Mouse (Mus musculus) forebrain, embryonic 12.5 days (tissue): ENCODE measurements around the gene Chl1. TPM values are rescaled to one million over a fixed set of nuclear protein-coding genes. Genes with fewer than 3 reads are reported as not detected.

ENCODE experiments used
- ATAC-seq: fragments of 200-750 bp; cut with Nextera tagmentation; 2 replicates; pipeline ENCODE4 v1.8.0; 2017; ENCODE audit warnings: moderate TSS enrichment; ENCODE audit not compliant: low FRiP score
- H3K27ac ChIP-seq: fragments of 300-500 bp; sonication (generic); 2 replicates; pipeline ENCODE4 v1.5.1; 2016; ENCODE audit warnings: mild to moderate bottlenecking
- H3K27me3 ChIP-seq: fragments of 300-500 bp; sonication (generic); 2 replicates; pipeline ENCODE4 v1.6.1; 2016; ENCODE audit warnings: mild to moderate bottlenecking
- H3K36me3 ChIP-seq: fragments of 300-500 bp; sonication (generic); replicated peaks from 2 replicates; pipeline ENCODE4 v1.6.1; 2016; ENCODE audit warnings: mild to moderate bottlenecking
- H3K4me1 ChIP-seq: fragments of 300-500 bp; sonication (generic); 2 replicates; pipeline ENCODE4 v1.6.1; 2016
- H3K4me2 ChIP-seq: fragments of 300-500 bp; sonication (generic); 2 replicates; pipeline ENCODE4 v1.6.1; 2016; ENCODE audit warnings: mild to moderate bottlenecking, moderate library complexity
- H3K4me3 ChIP-seq: fragments of 300-500 bp; sonication (generic); replicated peaks from 2 replicates; pipeline ENCODE4 v1.5.1; 2016; ENCODE audit warnings: mild to moderate bottlenecking
- H3K9ac ChIP-seq: fragments of 300-500 bp; sonication (generic); 2 replicates; pipeline ENCODE4 v1.6.1; 2016; ENCODE audit warnings: mild to moderate bottlenecking
- H3K9me3 ChIP-seq: fragments of 300-500 bp; sonication (generic); 2 replicates; pipeline ENCODE4 v1.6.1; 2016
- WGBS: fragments of 180-500 bp; shearing (Covaris S2); methylation state at CpG from one replicate; pipeline ENCODE4 v1.1.7; 2016; 5-methylcytosine and 5-hydroxymethylcytosine counted together
- polyA plus RNA-seq: library from polyadenylated mRNA; unstranded; fragments of >200 nt; fragmentation: Nextera tagmentation; extraction: Ambion mirVana; gene quantifications from 2 replicates; pipeline ENCODE4 v1.2.1, GENCODE M21; 2016

Chl1 gene
- polyA plus RNA-seq, 1 experiment from 2014 or later = 22.9 TPM

DNA sequence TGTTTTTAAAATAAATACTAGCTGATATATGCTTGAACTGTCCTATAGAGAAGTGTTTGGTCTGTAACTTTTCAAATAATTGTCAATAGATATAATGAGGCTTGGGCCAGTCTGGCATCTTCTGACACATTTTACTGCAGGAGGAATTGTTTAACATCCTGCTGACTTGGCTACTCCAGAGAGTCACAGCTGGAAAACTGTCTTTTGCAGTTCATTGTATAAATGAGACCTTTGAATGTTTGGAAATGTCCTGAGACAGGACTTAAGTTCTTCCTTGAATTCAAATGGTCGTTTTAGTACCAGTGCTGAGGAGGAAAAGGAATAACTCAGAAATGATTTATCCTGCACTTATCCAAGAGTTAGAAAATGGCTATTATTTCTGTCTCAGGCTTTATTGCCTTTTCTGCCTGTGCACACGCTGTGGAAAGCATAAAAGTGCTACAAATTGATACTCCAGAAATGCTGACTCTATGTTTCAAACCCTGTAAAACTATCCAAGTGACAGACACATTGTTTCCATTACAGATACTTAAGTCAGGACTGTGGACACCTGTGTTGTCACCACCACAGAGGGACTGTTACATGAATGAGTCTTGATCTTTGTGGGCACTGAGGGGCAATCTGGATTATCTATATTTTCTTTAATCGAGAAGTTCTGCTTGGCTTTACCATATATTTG, 105.7 kb downstream of the Chl1 start:
- Histone ChIP-seq H3K27me3 (no peaks in the 10 kb centered on the region), H3K9me3 (no peaks in the 10 kb centered on the region), H3K4me3 (no peak overlapping the region), H3K36me3 (no peaks in the 10 kb centered on the region), H3K4me1 (peaks cover 4% of the 10 kb centered on the region), H3K9ac (no peak overlapping the region), H3K4me2 (no peak overlapping the region), H3K27ac (no peak overlapping the region)
- ATAC-seq = no peak
- 55% methylated on average over 3 of the region's 3 CpGs for WGBS

DNA sequence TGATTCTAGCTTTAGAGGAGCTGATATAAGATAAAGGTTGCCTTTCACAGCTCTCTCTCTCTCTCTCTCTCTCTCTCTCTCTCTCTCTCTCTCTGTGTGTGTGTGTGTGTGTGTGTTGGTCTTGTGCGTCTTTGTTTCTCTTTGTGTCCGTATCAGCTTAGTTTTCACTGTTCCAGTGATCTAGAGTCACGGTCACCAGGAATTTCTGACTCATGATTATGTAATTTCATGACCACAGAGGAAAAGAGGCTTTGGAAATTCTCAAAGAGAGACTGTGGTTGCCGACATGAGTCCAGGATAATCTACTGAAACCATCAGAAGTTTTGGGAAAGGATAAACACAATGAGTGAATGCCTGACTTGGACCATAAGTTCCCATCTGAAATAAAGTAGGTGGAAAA, 110.5 kb downstream of the Chl1 start:
- no peak overlapping the region for H3K4me3 ChIP-seq
- H3K9ac ChIP-seq = no peak overlapping the region
- no peak for ATAC-seq
- H3K9me3 ChIP-seq = no peaks in the 10 kb centered on the region
- H3K4me1 ChIP-seq = peaks cover 5% of the 10 kb centered on the region; the same call in 1 of the 2 replicates
- no peak overlapping the region for H3K27ac ChIP-seq
- H3K27me3 ChIP-seq = no peaks in the 10 kb centered on the region
- WGBS = 69% methylated on average over 4 of the region's 4 CpGs
- no peak overlapping the region for H3K4me2 ChIP-seq
- H3K36me3 ChIP-seq = no peaks in the 10 kb centered on the region

DNA sequence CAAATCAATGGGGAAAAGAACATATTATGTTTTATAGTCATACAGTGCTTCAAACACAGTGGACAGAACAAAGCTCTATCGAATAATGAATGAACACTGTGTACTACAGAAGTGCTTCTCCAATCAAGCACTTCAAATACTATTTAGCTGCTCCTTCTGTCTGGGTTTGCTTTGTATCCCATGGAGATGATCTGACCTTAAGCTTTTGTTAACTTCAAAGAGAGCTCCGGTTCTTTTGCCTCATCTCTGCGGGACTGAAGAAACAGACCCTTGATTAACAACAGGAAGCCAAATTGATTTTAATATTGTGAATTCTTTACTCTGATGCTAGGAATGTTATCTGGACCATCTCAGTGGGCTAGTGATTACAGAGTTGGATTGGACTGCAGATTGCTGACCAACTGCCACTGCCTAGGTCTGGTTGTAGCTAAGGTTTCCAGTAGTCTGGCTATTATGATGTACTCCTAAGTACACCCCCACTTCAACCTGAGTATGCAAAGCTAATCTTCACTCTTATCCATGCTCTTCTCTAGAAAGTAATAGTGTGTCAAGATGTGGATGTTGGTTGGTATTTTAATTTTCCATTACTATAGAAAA, 111.8 kb downstream of the Chl1 start:
- H3K27me3 ChIP-seq = no peaks in the 10 kb centered on the region
- peaks cover 5% of the 10 kb centered on the region; the same call in 1 of the 2 replicates for H3K4me1 ChIP-seq
- H3K27ac ChIP-seq = peak overlapping the region; percentile 46; the same call in 1 of the 2 replicates
- WGBS = 13% methylated on average over 3 of the region's 3 CpGs
- no peaks in the 10 kb centered on the region for H3K36me3 ChIP-seq
- H3K4me3 ChIP-seq = no peak overlapping the region
- ATAC-seq = peak; percentile 67
- no peak overlapping the region for H3K4me2 ChIP-seq
- no peak overlapping the region for H3K9ac ChIP-seq
- H3K9me3 ChIP-seq = no peaks in the 10 kb centered on the region

DNA sequence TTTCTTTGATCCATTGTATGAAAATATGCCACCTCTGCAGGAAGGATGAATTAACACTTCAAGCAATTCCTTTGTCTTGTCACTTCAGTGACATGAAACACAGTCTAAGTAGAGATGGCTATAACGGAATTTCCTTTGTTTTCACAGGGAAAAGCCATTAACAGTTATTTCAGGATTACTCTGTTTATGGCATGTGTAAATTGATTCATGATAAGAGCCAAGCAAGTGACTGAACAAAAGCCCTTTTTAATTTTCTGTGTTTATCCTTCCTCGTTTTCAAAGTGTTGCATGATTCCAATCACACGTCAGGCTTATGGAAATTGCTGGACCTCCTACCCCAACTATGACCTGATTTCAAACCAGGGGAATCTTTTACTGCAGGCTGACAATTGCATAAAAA, 122.5 kb downstream of the Chl1 start:
- no peak overlapping the region for H3K4me3 ChIP-seq
- no peaks in the 10 kb centered on the region for H3K36me3 ChIP-seq
- no peaks in the 10 kb centered on the region for H3K9me3 ChIP-seq
- 0 out of 2 replicates have a peak overlapping the region, but pooled peaks have one; percentile 2 for H3K27ac ChIP-seq
- WGBS = 43% methylated on average over 3 of the region's 3 CpGs
- H3K27me3 ChIP-seq = no peaks in the 10 kb centered on the region
- H3K9ac ChIP-seq = no peak overlapping the region
- 0 out of 2 replicates have a peak, but pooled peaks cover 5% of the 10 kb centered on the region for H3K4me1 ChIP-seq
- no peak overlapping the region for H3K4me2 ChIP-seq
- ATAC-seq = peak; percentile 51; the same call in 1 of the 2 replicates

DNA sequence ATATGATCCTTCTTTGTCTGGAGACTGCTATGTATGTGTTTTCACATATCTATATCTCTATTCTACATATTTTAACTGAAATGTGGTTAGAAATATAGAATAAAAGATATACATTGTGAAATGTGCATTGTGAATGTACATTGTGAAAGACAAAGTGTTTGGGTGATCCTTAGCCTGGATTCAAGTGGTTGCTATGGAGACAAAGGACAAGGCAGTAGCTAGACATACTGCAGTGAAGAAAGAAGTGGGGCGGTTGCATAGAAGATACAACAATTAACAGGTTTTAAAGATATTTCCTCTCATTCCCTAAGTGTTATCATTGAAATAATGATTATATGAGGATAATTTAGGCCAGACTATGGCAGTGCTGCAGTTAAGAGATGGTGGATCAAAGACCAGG, 146.4 kb downstream of the Chl1 start:
- WGBS = 45% methylated on average over 1 of the region's 1 CpGs
- H3K4me3 ChIP-seq = no peak overlapping the region
- no peak overlapping the region for H3K4me2 ChIP-seq
- ATAC-seq = peak; percentile 57; the same call in 1 of the 2 replicates
- H3K9me3 ChIP-seq = no peaks in the 10 kb centered on the region
- no peak overlapping the region for H3K9ac ChIP-seq
- no peak overlapping the region for H3K27ac ChIP-seq
- no peaks in the 10 kb centered on the region; the same call in 1 of the 2 replicates for H3K4me1 ChIP-seq
- H3K27me3 ChIP-seq = no peaks in the 10 kb centered on the region
- no peaks in the 10 kb centered on the region for H3K36me3 ChIP-seq

DNA sequence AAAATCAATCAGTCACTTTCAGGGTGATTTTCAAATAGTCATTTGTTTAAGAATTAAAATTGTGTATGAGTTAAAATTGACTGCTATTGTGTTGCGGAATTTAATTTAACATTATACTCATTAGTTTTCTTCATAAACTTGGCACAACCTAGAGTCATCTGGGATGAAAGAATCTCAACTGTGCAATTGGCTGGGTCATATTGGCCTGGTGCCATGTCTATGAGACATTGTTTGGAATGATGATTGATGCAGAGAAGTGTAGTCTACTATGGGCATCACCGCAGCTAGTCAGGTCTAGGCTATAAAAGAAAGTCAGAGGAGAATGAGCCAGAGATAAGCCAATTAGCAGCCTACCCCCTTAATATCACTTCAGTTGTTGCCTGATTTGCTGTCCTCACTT, 148.8 kb downstream of the Chl1 start:
- Histone ChIP-seq H3K27ac (no peak overlapping the region), H3K27me3 (no peaks in the 10 kb centered on the region), H3K9me3 (no peaks in the 10 kb centered on the region), H3K4me1 (no peaks in the 10 kb centered on the region; the same call in 1 of the 2 replicates), H3K4me3 (no peak overlapping the region), H3K9ac (no peak overlapping the region), H3K4me2 (no peak overlapping the region), H3K36me3 (no peaks in the 10 kb centered on the region)
- WGBS = 85% methylated on average over 2 of the region's 2 CpGs
- ATAC-seq = no peak

DNA sequence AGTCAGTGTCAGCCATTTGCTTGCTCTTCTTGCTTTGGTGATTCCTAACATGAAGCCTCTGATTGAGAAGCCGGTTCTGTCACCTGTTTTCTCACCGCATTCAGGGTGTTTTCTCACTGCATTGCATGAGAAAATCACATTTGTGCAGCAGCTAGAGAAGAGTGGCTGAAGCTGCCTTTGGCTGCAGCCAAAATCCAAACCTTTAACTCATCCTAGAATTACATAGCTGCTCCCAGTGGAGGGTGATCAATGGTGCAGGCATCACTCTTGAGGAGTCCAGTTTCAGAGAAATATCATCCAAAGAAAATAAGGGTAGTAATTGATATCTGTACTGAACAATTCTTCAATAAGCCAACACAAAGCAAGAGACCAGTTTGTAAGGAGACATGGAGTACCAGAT, 154.8 kb downstream of the Chl1 start:
- Histone ChIP-seq H3K27ac (no peak overlapping the region), H3K4me1 (no peaks in the 10 kb centered on the region), H3K36me3 (no peaks in the 10 kb centered on the region), H3K4me2 (no peak overlapping the region), H3K9ac (no peak overlapping the region), H3K27me3 (no peaks in the 10 kb centered on the region), H3K9me3 (no peaks in the 10 kb centered on the region), H3K4me3 (no peak overlapping the region)
- ATAC-seq = no peak
- WGBS = 92% methylated on average over 2 of the region's 2 CpGs

DNA sequence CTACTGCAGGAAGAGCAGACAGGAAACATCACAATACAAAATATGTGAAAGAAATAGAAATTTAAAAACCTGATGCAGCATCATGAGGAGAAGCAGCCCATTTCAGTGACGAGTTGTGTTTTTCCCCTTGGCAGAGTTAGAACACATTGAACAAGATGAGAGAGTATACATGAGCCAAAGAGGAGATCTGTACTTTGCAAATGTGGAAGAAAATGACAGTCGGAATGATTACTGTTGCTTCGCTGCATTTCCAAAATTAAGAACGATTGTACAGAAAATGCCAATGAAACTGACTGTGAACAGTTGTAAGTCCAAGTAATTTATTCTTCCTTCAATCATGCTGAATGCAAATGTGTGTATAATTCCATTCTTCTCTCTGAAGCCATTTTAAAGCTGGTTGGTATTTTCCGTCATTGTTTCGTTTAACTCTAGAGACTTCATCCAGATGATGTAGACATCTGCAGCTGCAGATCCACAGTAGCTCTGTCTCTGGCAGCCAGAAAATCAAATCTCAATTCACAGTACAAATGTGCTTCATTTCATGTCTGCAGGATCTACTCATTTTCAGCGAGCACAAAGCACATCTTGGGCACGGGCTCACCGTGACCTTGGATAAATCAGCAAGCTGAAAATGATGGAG, 155.4 kb downstream of the Chl1 start:
- 78% methylated on average over 9 of the region's 9 CpGs for WGBS
- H3K9me3 ChIP-seq = no peaks in the 10 kb centered on the region
- H3K36me3 ChIP-seq = no peaks in the 10 kb centered on the region
- H3K4me3 ChIP-seq = no peak overlapping the region
- H3K9ac ChIP-seq = no peak overlapping the region
- ATAC-seq = no peak
- H3K27me3 ChIP-seq = no peaks in the 10 kb centered on the region
- H3K4me2 ChIP-seq = no peak overlapping the region
- no peaks in the 10 kb centered on the region for H3K4me1 ChIP-seq
- no peak overlapping the region for H3K27ac ChIP-seq

DNA sequence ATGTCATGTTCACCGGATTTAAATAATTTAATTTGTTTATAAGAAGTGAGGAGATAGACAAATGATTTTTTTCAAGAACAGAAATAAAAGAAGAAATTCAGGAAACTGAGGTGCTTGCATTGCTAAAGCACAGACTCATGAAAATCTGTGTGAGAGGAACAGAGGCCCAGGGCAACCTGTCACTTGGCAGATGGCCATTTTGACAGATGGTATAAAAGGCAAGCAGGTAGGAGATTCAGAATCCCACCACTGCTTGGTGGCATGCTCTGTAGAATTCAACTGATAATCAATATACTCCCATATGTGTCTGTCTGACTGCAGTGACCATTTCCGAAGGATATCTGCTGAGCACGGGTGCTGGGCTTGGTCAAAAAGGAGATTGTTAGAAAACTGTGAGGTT, 162.7 kb downstream of the Chl1 start:
- no peaks in the 10 kb centered on the region for H3K27me3 ChIP-seq
- no peak overlapping the region for H3K4me3 ChIP-seq
- H3K9me3 ChIP-seq = no peaks in the 10 kb centered on the region
- H3K9ac ChIP-seq = no peak overlapping the region
- no peak for ATAC-seq
- H3K4me2 ChIP-seq = no peak overlapping the region
- peaks cover 4% of the 10 kb centered on the region; the same call in 1 of the 2 replicates for H3K4me1 ChIP-seq
- H3K27ac ChIP-seq = no peak overlapping the region
- no peaks in the 10 kb centered on the region for H3K36me3 ChIP-seq
- 89% methylated on average over 3 of the region's 3 CpGs for WGBS

DNA sequence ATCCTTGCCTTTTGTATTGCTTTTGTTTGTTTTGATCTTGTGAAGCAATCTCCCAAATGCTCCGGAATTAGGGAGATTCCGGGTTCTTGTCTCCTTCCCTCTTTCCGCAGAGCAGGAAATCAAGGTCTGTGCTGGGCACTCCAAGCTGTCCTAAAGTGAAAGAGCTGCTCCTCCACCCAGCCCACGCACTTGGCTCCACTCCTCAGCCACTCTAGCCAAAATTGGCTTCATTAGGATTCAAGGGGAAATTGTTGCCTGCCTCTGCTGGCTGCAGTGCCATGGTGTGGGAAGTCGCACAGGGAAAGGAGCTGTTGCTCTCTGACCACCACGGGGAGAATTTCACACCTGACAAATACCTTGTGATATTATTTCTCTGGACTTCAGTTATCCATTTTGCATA, 163.9 kb downstream of the Chl1 start:
- no peaks in the 10 kb centered on the region for H3K36me3 ChIP-seq
- H3K4me1 ChIP-seq = peaks cover 4% of the 10 kb centered on the region; the same call in 1 of the 2 replicates
- H3K9me3 ChIP-seq = no peaks in the 10 kb centered on the region
- no peak for ATAC-seq
- no peak overlapping the region for H3K9ac ChIP-seq
- H3K27me3 ChIP-seq = no peaks in the 10 kb centered on the region
- no peak overlapping the region for H3K27ac ChIP-seq
- no peak overlapping the region for H3K4me3 ChIP-seq
- 68% methylated on average over 6 of the region's 6 CpGs for whole genome bisulfite sequencing
- no peak overlapping the region for H3K4me2 ChIP-seq

DNA sequence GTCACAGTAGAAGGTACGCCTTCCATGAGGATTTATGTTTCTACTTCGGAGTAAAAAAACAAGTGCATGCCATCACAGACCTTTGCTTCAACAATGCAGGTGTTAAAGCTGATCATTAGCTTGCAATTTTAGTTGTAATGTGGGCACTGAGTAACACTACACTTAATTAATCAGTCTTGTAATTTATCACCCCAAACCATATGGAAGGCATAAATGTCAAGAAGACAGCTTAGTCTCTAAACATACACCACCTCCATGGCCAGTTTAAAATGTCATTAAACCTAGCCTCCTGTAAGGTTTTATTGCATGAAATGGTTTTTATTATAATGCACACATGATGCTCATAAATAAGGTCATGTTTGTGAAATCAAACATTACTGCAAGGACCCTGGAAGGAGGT, 164.8 kb downstream of the Chl1 start:
- H3K9ac ChIP-seq = no peak overlapping the region
- no peak overlapping the region for H3K4me3 ChIP-seq
- no peak overlapping the region for H3K27ac ChIP-seq
- ATAC-seq = no peak
- 94% methylated on average over 2 of the region's 2 CpGs for WGBS
- peaks cover 4% of the 10 kb centered on the region; the same call in 1 of the 2 replicates for H3K4me1 ChIP-seq
- H3K4me2 ChIP-seq = no peak overlapping the region
- no peaks in the 10 kb centered on the region for H3K9me3 ChIP-seq
- no peaks in the 10 kb centered on the region for H3K36me3 ChIP-seq
- H3K27me3 ChIP-seq = no peaks in the 10 kb centered on the region

DNA sequence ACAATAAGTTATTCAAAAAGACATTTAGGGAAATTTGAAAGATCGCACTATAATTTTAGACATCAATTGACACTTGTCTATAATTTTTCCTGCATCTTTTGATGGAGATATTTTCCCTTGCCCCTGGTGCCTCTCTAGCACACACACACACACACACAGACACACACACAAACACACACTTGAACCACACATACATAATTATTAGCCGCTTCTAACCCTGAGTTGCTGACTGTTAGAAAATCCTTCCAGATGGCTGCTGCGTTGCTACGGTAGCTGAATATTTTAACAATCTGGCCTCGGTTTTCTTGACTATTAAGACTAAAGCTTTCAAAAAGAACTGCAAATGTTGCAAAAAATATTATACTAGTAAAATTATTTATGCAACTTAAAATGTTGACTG, 166.3 kb downstream of the Chl1 start:
- ATAC-seq = no peak
- WGBS = 48% methylated on average over 5 of the region's 5 CpGs

More for the DNA sequence above, 166.3 kb downstream of the Chl1 start:
- Histone ChIP-seq H3K4me3 (no peak overlapping the region), H3K4me2 (no peak overlapping the region), H3K27ac (no peak overlapping the region), H3K36me3 (no peaks in the 10 kb centered on the region), H3K4me1 (peaks cover 4% of the 10 kb centered on the region; the same call in 1 of the 2 replicates), H3K9ac (no peak overlapping the region), H3K27me3 (no peaks in the 10 kb centered on the region), H3K9me3 (no peaks in the 10 kb centered on the region)
